Mouse (Mus musculus): ENCODE measurements around the gene Lin28a.

DNA sequence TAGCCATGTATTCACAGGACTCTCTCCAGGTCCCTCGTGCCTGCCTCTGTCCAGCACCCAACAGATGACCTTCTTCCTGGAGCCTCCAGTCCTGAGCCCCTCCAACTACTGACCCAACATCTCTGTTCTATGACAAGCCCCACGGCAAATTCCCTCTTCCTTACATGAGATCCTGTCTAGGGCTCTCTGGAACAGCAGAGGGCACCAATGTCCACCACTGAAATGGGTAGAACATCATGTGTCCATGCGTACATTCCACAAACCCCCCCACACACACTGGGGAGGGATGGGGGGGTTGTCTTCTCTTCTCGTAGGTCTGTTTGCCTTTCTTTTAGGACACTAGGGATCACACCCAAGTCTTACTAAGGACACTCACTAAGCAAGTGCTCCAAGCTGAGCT is 28.6 kb downstream of the Lin28a start:
- TF ChIP-seq POLR2A (IDR thresholded peaks at IDR 0.05; ENCODE audit: insufficient read depth, low read depth, low read length) (no peak), CTCF (IDR thresholded peaks at IDR 0.05) (peak; percentile 28; the same call in 1 of the 2 replicates)
